ENCODE assay signal across 31 mouse cellular contexts in the genomic region with DNA sequence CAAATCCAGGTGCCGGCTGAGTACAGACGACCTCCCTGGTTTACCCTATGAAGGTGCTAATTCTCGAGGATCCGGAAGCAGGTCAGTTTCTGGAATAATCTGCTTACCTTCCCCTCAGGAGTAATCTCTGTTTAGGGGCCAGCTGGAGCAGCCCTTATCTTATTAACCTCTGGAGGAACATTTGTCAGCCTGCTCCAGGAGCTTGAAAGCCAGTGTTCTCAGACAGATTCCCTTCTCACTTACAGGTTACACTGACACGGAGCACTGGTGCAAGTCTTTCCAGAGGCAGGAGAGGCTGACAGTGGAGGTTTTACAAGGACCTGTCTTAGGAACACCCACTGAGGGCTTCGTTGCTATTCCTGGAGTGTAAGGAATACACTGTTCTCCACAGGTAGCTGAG. TPM values are rescaled to one million over a fixed set of nuclear protein-coding genes. Genes with fewer than 3 reads are reported as not detected.
"Had no signal": no experiment of that assay in that cellular context is flagged by ENCODE, and none has a peak within 500 bp of the region (broad histone marks: within the 10 kb centered on the region; RNA-seq: fewer than 3 reads in every experiment).

Gene Impg1, minus strand, starts transcription at position 101 of the 400 bp plus-strand sequence.

- DNase-seq: forebrain, postnatal 0 days; gastrocnemius, postnatal 14 days; gastrocnemius, postnatal 36 days; heart, adult 18-20 months; heart, postnatal 14 days; heart, postnatal 36 days; kidney, adult 11 months; kidney, adult 2 months; kidney, adult 9 months; kidney, postnatal 14 days; kidney, postnatal 36 days; layer of hippocampus, adult 9-11 months; layer of hippocampus, postnatal 36 days; liver had no signal

- ATAC-seq: forebrain, postnatal 0 days; hindbrain, postnatal 0 days; intestine, embryonic 16.5 days had no signal

RNA-seq across cellular contexts. Expression of gene Impg1, which starts in this region (rescaled TPM):
- total RNA-seq: forebrain, postnatal 0 days; gastrocnemius, adult 8-10 months; heart, adult 18-20 months; heart, adult 8-10 months; heart, postnatal 14 days; heart, postnatal 36 days; layer of hippocampus, adult 18-20 months; layer of hippocampus, adult 8-10 months; layer of hippocampus, postnatal 14 days; layer of hippocampus, postnatal 36 days had no signal
- polyA plus RNA-seq: forebrain, postnatal 0 days; gonadal fat pad, adult 2 months; heart, embryonic 10.5 days; heart, postnatal 0 days; hindbrain, embryonic 11.5 days; hindbrain, embryonic 13.5 days; hindbrain, embryonic 15.5 days; hindbrain, postnatal 0 days; kidney, adult 2 months; kidney, postnatal 0 days; limb, embryonic 10.5 days; limb, embryonic 12.5 days; liver, embryonic 11.5 days had no signal
